Mouse (Mus musculus) limb, embryonic 14.5 days (tissue): ENCODE results near the gene Chchd6. TPM values are rescaled to one million over a fixed set of nuclear protein-coding genes. Genes with fewer than 3 reads are reported as not detected.

ENCODE experiments used
- ATAC-seq: fragments of 200-750 bp; cut with Nextera tagmentation; 2 replicates; pipeline ENCODE4 v1.8.0; 2017; ENCODE audit warnings: low read depth, moderate number of reproducible peaks, moderate TSS enrichment; ENCODE audit not compliant: low FRiP score
- DNase-seq: peaks from one replicate; pipeline ENCODE4 v3.0.0-alpha.2; 2015; ENCODE audit warnings: low spot score
- H3K27ac ChIP-seq: fragments of 300-500 bp; sonication (generic); replicated peaks from 2 replicates; pipeline ENCODE4 v1.5.1; 2014; ENCODE audit warnings: low read depth, mild to moderate bottlenecking, low read length, moderate library complexity, mixed read lengths
- H3K27me3 ChIP-seq: fragments of 300-500 bp; sonication (generic); 2 replicates; pipeline ENCODE4 v1.6.1; 2014; ENCODE audit warnings: low read length, mixed read lengths; ENCODE audit not compliant: control insufficient read depth, insufficient read depth
- H3K36me3 ChIP-seq: fragments of 300-500 bp; sonication (generic); 2 replicates; pipeline ENCODE4 v1.6.1; 2014; ENCODE audit warnings: mild to moderate bottlenecking, low read length, moderate library complexity, mixed read lengths; ENCODE audit not compliant: control insufficient read depth, insufficient read depth
- H3K4me1 ChIP-seq: fragments of 300-500 bp; sonication (generic); 2 replicates; pipeline ENCODE4 v1.6.1; 2014; ENCODE audit warnings: antibody characterized with exemption, low read length, mixed read lengths; ENCODE audit not compliant: control insufficient read depth, insufficient read depth
- H3K4me2 ChIP-seq: fragments of 300-500 bp; sonication (generic); replicated peaks from 2 replicates; pipeline ENCODE4 v1.6.1; 2014; ENCODE audit warnings: low read depth, mild to moderate bottlenecking, low read length, moderate library complexity; ENCODE audit not compliant: severe bottlenecking
- H3K4me3 ChIP-seq: fragments of 300-500 bp; sonication (generic); replicated peaks from 2 replicates; pipeline ENCODE4 v1.5.1; 2014; ENCODE audit warnings: low read length
- H3K9ac ChIP-seq: fragments of 300-500 bp; sonication (generic); 2 replicates; pipeline ENCODE4 v1.6.1; 2014; ENCODE audit warnings: mild to moderate bottlenecking, low read depth, low read length, moderate library complexity; ENCODE audit not compliant: severe bottlenecking
- H3K9me3 ChIP-seq: fragments of 300-500 bp; sonication (generic); 2 replicates; pipeline ENCODE4 v1.6.1; 2016; ENCODE audit warnings: low read length; ENCODE audit not compliant: control insufficient read depth
- POLR2A ChIP-seq: fragments of 200-500 bp; IDR thresholded peaks from 2 replicates; pipeline ENCODE4 v1.8.0; 2012; ENCODE audit warnings: inconsistent platforms, mild to moderate bottlenecking, moderate library complexity, borderline replicate concordance; ENCODE audit not compliant: insufficient read depth, insufficient read length; ENCODE audit errors: extremely low read depth
- WGBS: fragments of 180-500 bp; shearing (Covaris S2); extraction: QIAGEN DNeasy Blood & Tissue Kit; methylation state at CpG from one replicate; pipeline ENCODE4 v1.1.7; 2014; 5-methylcytosine and 5-hydroxymethylcytosine counted together
- polyA plus RNA-seq, 2 experiments: library from polyadenylated mRNA; depleted of rRNA in 1 of 2; stranded (reverse) in 1 of 2; unstranded in 1 of 2; fragments of >200 nt; fragmentation: Nextera tagmentation in 1 of 2; extraction: Ambion mirVana in 1 of 2; gene quantifications; 2 replicates each; pipeline versions ENCODE4 v1.2.1 to v1.2.3; 2012 to 2014

Chchd6 gene
- polyA plus RNA-seq, 2 experiments: 40.6 to 55.9 TPM

- no peak overlapping the region for H3K4me3 ChIP-seq
- H3K4me2 ChIP-seq: no peak overlapping the region
- no peak overlapping the region for H3K9ac ChIP-seq
- no peaks in the 10 kb centered on the region for H3K9me3 ChIP-seq
- H3K4me1 ChIP-seq: no peaks in the 10 kb centered on the region; the same call in 1 of the 2 replicates
- no peak for DNase-seq
- no peak for TF ChIP-seq POLR2A
- H3K27ac ChIP-seq: no peak overlapping the region
- ATAC-seq: no peak
- WGBS: 93% methylated on average over 3 of the region's 3 CpGs
- H3K36me3 ChIP-seq: no peaks in the 10 kb centered on the region
- H3K27me3 ChIP-seq: no peaks in the 10 kb centered on the region
Measured at GRCm38 (mm10) chr6:89419066-89419815, 176.2 kb downstream of the Chchd6 start.

- Histone ChIP-seq H3K4me1 (no peaks in the 10 kb centered on the region), H3K27ac (no peak overlapping the region), H3K9ac (no peak overlapping the region), H3K4me3 (no peak overlapping the region), H3K4me2 (no peak overlapping the region), H3K9me3 (no peaks in the 10 kb centered on the region), H3K27me3 (no peaks in the 10 kb centered on the region), H3K36me3 (no peaks in the 10 kb centered on the region)
- DNase-seq: no peak
- ATAC-seq: no peak
- no peak for TF ChIP-seq POLR2A
- WGBS: 80% methylated on average over 3 of the region's 3 CpGs
Measured at GRCm38 (mm10) chr6:89416030-89416595, 179.3 kb downstream of the Chchd6 start.

GRCm38 (mm10) chr6:89415091-89415490, 180.4 kb downstream of the Chchd6 start:
- DNase-seq: no peak
- Histone ChIP-seq H3K36me3 (no peaks in the 10 kb centered on the region), H3K4me2 (no peak overlapping the region), H3K27me3 (no peaks in the 10 kb centered on the region), H3K27ac (no peak overlapping the region), H3K9ac (no peak overlapping the region), H3K9me3 (no peaks in the 10 kb centered on the region), H3K4me3 (no peak overlapping the region), H3K4me1 (no peaks in the 10 kb centered on the region)
- ATAC-seq: no peak
- WGBS: 85% methylated on average over 2 of the region's 2 CpGs
- TF ChIP-seq POLR2A: no peak

GRCm38 (mm10) chr6:89414126-89414525, 181.3 kb downstream of the Chchd6 start:
- no peaks in the 10 kb centered on the region for H3K9me3 ChIP-seq
- no peaks in the 10 kb centered on the region for H3K4me1 ChIP-seq
- no peaks in the 10 kb centered on the region for H3K36me3 ChIP-seq
- H3K9ac ChIP-seq: no peak overlapping the region
- DNase-seq: no peak
- no peaks in the 10 kb centered on the region for H3K27me3 ChIP-seq
- WGBS: 78% methylated on average over 4 of the region's 4 CpGs
- no peak for ATAC-seq
- no peak overlapping the region for H3K4me3 ChIP-seq
- H3K4me2 ChIP-seq: no peak overlapping the region
- TF ChIP-seq POLR2A: no peak
- H3K27ac ChIP-seq: no peak overlapping the region

GRCm38 (mm10) chr6:89413481-89413884, 182.0 kb downstream of the Chchd6 start:
- Histone ChIP-seq H3K4me2 (no peak overlapping the region), H3K36me3 (no peaks in the 10 kb centered on the region), H3K9me3 (no peaks in the 10 kb centered on the region), H3K27ac (no peak overlapping the region), H3K4me3 (no peak overlapping the region), H3K27me3 (no peaks in the 10 kb centered on the region), H3K4me1 (no peaks in the 10 kb centered on the region), H3K9ac (no peak overlapping the region)
- ATAC-seq (no peak), DNase-seq (no peak)
- no peak for TF ChIP-seq POLR2A

- no peaks in the 10 kb centered on the region for H3K27me3 ChIP-seq
- H3K36me3 ChIP-seq: no peaks in the 10 kb centered on the region
- H3K4me3 ChIP-seq: no peak overlapping the region
- no peak overlapping the region for H3K9ac ChIP-seq
- WGBS: 68% methylated on average over 1 of the region's 1 CpGs
- H3K9me3 ChIP-seq: no peaks in the 10 kb centered on the region
- TF ChIP-seq POLR2A: no peak
- no peaks in the 10 kb centered on the region for H3K4me1 ChIP-seq
- ATAC-seq: no peak
- H3K27ac ChIP-seq: no peak overlapping the region
- DNase-seq: no peak
- H3K4me2 ChIP-seq: no peak overlapping the region
Measured at GRCm38 (mm10) chr6:89412562-89412961, 182.9 kb downstream of the Chchd6 start.
